Mouse (Mus musculus): Measurements from ENCODE around the gene Gna13. TPM values are rescaled to one million over a fixed set of nuclear protein-coding genes. Genes with fewer than 3 reads are reported as not detected.
A peak's percentile ranks its signal among the peaks of the same experiment; 100 is the strongest.
"Not testable (repeated sequence)": the region's sequence is repeated elsewhere in the genome, so short reads cannot be mapped to it uniquely, and the experiment has no call there.

Gna13 gene
- total RNA-seq, 2 experiments from 2014 or later, result 25.6 to 27.8 TPM

- no peak for TF ChIP-seq CTCF (IDR thresholded peaks at IDR 0.05)
- intact Hi-C loops (cut with DNase I), result loop anchor here (5.0 to 10.0 kb wide), 2 partner anchors 253 to 280 kb away; partner anchors contain the start of gene Wipi1
- no peak for DNase-seq
Measured at GRCm38 (mm10) chr11:109334773-109335172, 27.9 kb upstream of the Gna13 start.

DNA sequence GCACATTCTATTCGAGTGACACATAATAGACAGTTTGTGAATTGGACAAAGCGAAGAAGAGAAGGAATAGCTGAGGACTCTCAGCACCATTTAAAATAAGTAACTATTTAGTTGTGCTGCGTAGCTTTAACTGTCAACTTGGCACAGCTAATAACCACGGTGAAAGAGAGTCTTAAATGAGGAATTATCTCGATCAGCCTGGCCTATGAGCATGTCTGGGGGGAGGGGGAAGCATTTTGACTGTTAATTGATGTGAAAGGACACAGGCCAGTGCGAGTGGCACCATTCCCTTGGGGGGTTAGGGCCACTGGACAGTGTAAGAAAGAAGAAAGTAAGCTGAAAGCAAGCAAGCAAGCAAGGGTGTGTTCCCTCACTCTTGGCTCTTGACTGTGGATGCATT, 26.7 kb upstream of the Gna13 start:
- H3K4me3 ChIP-seq, result no peak overlapping the region
- no peak overlapping the region for H3K27ac ChIP-seq
- intact Hi-C loops (cut with DNase I), result loop anchor here (10.0 kb wide), 1 partner anchor 279 kb away; the partner anchor contains the start of gene Wipi1
- TF ChIP-seq CTCF (IDR thresholded peaks at IDR 0.05), result no peak
- no peak for DNase-seq

More at GRCm38 (mm10) chr11:109334773-109335172, 27.9 kb upstream of the Gna13 start:
- Histone ChIP-seq H3K27ac (no peak overlapping the region), H3K4me3 (no peak overlapping the region)

DNA sequence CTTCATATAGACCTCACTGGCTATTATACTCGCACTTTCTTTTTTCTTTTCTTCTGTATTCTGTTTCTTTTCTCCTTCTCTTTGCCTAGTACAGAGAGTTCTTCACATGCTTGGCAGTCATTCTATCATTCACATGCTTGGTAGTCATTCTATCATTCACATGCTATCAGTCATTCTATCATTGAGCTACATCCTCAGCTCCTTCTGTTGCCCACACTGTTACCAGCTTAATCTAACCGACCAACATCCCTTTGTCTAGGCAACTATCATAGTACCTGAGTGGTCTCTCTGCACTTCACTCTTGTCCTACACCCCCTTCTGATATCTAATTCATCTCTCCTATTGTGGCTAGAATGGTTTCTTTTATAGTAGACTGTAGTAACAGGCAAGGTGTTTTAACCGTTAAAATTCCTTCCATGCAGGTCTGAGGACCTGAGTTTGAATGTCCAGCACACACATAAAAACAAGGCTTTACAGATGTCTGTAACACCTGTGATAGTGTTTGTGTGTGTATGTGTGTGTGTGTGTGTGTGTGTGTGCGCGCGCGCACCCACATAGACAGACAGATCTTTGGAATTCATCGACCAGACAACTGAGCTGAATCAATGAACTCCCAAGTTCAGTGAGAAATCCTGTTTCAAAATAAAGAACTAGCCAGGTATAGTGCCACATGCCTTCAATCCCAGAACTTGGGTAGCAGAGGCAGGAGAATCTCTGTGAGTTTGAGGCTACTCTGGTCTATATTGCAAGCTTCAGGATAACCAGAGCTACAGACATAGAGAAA, 23.3 kb upstream of the Gna13 start:
- Histone ChIP-seq H3K27ac (no peak overlapping the region), H3K4me3 (no peak overlapping the region)
- intact Hi-C loops (cut with DNase I), result loop anchor here (10.0 kb wide), 1 partner anchor 275 kb away; the partner anchor contains the start of gene Wipi1
- TF ChIP-seq CTCF (IDR thresholded peaks at IDR 0.05), result no peak
- no peak for DNase-seq

DNA sequence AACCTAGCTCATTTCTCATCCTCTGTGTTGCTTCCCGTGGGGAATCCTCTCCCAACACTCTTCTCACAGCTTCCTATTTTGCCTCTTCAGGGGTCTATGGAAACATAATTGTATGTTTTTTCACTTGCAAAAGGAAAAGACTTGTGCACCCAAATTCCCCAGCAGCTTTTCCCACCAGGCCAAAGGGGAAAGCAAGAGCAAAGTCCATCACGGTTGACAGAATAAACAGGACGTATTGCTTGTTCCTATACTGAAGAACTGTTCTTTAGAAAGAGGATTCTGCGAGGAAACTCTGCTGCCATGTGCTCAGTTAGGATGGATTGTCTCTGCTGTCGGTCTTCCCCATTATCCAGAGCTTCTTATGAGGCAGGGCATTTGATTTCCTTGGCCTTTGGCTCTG, 22.1 kb upstream of the Gna13 start:
- intact Hi-C loops (cut with DNase I), result no loop called here
- TF ChIP-seq CTCF (IDR thresholded peaks at IDR 0.05), result no peak
- Histone ChIP-seq H3K27ac (no peak overlapping the region), H3K4me3 (no peak overlapping the region)
- no peak for DNase-seq

- H3K27ac ChIP-seq; DNase-seq; intact Hi-C loops (cut with DNase I); H3K4me3 ChIP-seq: not testable (repeated sequence)
Measured at GRCm38 (mm10) chr11:109342666-109343065, 20.0 kb upstream of the Gna13 start.

DNA sequence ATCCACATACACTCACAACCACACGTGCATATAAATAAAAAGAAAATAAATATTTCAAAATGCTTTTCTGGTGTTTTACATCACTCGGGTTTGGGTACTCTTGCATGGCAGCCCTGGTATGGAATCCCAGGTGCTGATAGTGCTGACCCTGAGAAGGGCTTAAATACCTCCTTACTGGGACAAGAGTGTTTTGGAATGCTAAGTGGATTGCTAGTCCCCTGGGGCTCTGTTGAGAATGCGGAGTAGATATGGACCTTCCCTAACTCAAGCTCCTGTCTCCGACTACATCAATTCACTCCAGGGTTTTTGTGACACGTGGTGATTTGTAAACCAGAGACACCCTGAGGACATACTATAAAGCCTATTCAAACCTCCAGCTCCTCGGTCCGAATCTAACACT, 19.1 kb upstream of the Gna13 start:
- intact Hi-C loops (cut with DNase I), result no loop called here
- Histone ChIP-seq H3K27ac (peak overlapping the region; percentile 63), H3K4me3 (peak overlapping the region; percentile 59)
- DNase-seq, result no peak
- TF ChIP-seq CTCF (IDR thresholded peaks at IDR 0.05), result no peak

GRCm38 (mm10) chr11:109343991-109344599, 18.5 kb upstream of the Gna13 start:
- peak; percentile 80 for DNase-seq
- H3K4me3 ChIP-seq, result peak overlapping the region; percentile 59
- TF ChIP-seq CTCF (IDR thresholded peaks at IDR 0.05), result peak; percentile 67
- H3K27ac ChIP-seq, result peak overlapping the region; percentile 63
- intact Hi-C loops (cut with DNase I), result no loop called here

DNA sequence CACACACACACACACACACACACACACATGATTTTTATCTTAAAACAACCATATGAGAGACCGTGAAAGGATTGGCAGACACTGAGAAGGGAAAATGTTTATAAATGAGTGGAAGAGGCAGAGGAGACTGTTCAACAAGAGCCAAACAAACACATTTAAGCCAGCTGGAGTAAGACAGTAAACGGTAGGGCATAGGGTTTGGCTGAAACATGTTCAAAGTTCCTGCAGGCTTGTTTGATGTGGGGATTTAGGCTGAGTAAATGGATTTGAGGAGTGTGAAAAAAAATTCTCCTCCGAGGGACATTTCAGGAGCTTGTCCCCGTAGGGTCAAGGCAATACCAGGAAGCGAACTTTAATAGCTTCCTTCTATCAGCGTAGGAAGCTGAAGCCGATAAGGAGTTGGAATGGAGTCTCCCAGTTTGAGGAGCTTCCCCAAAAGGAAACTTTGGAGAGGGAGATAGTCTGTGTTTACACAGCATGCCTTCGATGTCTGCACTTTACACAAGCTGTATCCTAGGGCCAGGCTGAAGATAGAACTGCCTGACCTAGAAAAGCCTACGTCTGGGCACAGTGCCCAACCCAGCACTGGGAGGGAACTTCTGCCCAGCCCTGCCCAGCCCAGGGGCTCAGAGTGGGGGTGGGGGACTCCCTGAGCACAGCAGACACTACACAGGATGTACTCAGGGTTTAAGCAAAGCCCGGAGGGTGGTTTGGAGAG, 15.2 kb upstream of the Gna13 start:
- intact Hi-C loops (cut with DNase I), result no loop called here
- H3K4me3 ChIP-seq, result peak overlapping the region; percentile 58
- TF ChIP-seq CTCF (IDR thresholded peaks at IDR 0.05), result no peak
- peak overlapping the region; percentile 87 for H3K27ac ChIP-seq
- DNase-seq, result peak; percentile 94

DNA sequence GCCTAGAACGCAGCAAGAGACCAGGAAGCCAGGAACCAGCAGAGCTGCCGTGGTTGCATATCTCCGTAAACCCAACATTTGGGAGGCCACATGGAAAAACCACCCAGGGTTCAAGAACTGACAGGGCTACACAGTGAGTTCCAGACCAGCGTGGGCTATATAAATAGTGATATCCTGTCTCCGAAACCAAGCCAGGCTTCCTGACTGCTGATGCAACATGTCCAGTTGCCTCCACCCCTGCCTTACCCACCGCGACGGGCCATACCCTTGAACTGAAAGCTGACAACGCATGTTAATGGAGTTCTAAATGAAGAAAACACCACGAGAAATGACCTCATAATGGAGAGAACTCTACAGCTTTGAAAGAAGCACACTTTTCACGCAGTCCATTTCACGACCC, 14.2 kb upstream of the Gna13 start:
- no peak for DNase-seq
- Histone ChIP-seq H3K4me3 (no peak overlapping the region), H3K27ac (peak overlapping the region; percentile 87)
- intact Hi-C loops (cut with DNase I), result no loop called here
- TF ChIP-seq CTCF (IDR thresholded peaks at IDR 0.05), result no peak

DNA sequence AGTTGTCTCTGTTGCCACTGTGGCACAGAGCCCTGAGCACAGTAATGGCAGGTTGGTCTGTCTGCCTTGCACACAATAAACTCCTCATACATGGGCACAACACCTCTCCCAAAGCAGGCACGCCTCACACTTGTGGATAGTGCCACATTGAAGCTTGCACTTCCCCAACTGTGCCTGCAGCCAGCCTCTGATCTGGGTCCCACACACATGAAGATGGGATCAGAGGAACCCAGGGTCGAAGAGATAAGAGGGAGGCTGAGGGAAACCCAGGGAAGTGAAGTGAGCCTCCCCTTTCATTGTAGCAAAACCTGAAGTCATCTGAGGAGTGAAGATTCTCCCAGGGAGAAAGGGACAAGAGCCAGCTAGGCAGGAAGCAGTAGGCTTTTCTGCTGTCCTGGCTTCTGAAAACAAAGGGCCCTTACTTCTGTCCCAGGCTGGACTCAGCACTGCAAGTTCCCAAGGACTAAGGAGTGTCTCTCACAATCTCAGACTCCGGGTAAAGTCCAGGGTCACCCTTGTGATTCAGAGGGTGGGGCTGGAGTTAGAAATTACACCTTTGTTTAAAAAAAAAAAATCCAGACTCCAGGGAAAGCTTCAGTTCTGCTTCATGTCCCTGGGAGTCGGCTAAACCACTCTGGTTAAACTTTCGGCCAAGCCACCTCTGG, 12.8 kb upstream of the Gna13 start:
- TF ChIP-seq CTCF (IDR thresholded peaks at IDR 0.05), result no peak
- intact Hi-C loops (cut with DNase I), result no loop called here
- DNase-seq, result no peak
- no peak overlapping the region for H3K4me3 ChIP-seq
- H3K27ac ChIP-seq, result no peak overlapping the region

GRCm38 (mm10) chr11:109350317-109350714, 12.3 kb upstream of the Gna13 start:
- DNase-seq, result no peak
- H3K27ac ChIP-seq, result no peak overlapping the region
- H3K4me3 ChIP-seq, result no peak overlapping the region
- no peak for TF ChIP-seq CTCF (IDR thresholded peaks at IDR 0.05)
- intact Hi-C loops (cut with DNase I), result no loop called here

- no peak for TF ChIP-seq CTCF (IDR thresholded peaks at IDR 0.05)
- Histone ChIP-seq H3K4me3 (no peak overlapping the region), H3K27ac (no peak overlapping the region)
- DNase-seq, result no peak
- intact Hi-C loops (cut with DNase I), result no loop called here
Measured at GRCm38 (mm10) chr11:109351489-109351888, 11.1 kb upstream of the Gna13 start.

All from gastrocnemius, adult 2 months (tissue).